Mouse (Mus musculus) kidney, embryonic 16.5 days (tissue): ENCODE data around the gene Unc93a2. TPM values are rescaled to one million over a fixed set of nuclear protein-coding genes. Genes with fewer than 3 reads are reported as not detected.
A peak's percentile ranks its signal among the peaks of the same experiment; 100 is the strongest.
"Not testable (repeated sequence)": the region's sequence is repeated elsewhere in the genome, so short reads cannot be mapped to it uniquely, and the experiment has no call there.

Source experiments
- ATAC-seq: fragments of 200-750 bp; cut with Nextera tagmentation; 2 replicates; pipeline ENCODE4 v1.8.0; 2017; ENCODE audit warnings: moderate TSS enrichment; ENCODE audit not compliant: low FRiP score, low TSS enrichment
- H3K27ac ChIP-seq: fragments of 300-500 bp; sonication (generic); 2 replicates; pipeline ENCODE4 v1.5.1; 2014; ENCODE audit warnings: low read length
- H3K27me3 ChIP-seq: fragments of 300-500 bp; sonication (generic); 2 replicates; pipeline ENCODE4 v1.6.1; 2014; ENCODE audit warnings: low read length, control low read depth, mixed read lengths; ENCODE audit not compliant: insufficient read depth
- H3K36me3 ChIP-seq: fragments of 300-500 bp; sonication (generic); 2 replicates; pipeline ENCODE4 v1.6.1; 2014; ENCODE audit warnings: low read length, control low read depth, mixed read lengths; ENCODE audit not compliant: insufficient read depth
- H3K4me1 ChIP-seq: fragments of 300-500 bp; sonication (generic); 2 replicates; pipeline ENCODE4 v1.6.1; 2014; ENCODE audit warnings: low read length, control low read depth, mixed read lengths; ENCODE audit not compliant: insufficient read depth
- H3K4me2 ChIP-seq: fragments of 300-500 bp; sonication (generic); replicated peaks from 2 replicates; pipeline ENCODE4 v1.6.1; 2014; ENCODE audit warnings: low read depth, low read length
- H3K4me3 ChIP-seq: fragments of 300-500 bp; sonication (generic); 2 replicates; pipeline ENCODE4 v1.5.1; 2014; ENCODE audit warnings: mild to moderate bottlenecking, low read length
- H3K9ac ChIP-seq: fragments of 300-500 bp; sonication (generic); replicated peaks from 2 replicates; pipeline ENCODE4 v1.6.1; 2014; ENCODE audit warnings: low read length
- H3K9me3 ChIP-seq: fragments of 300-500 bp; sonication (generic); 2 replicates; pipeline ENCODE4 v1.6.1; 2016; ENCODE audit warnings: low read length, control low read depth
- WGBS: fragments of 180-500 bp; shearing (Covaris S2); extraction: QIAGEN DNeasy Blood & Tissue Kit; methylation state at CpG from one replicate; pipeline ENCODE4 v1.1.7; 2014; 5-methylcytosine and 5-hydroxymethylcytosine counted together
- polyA plus RNA-seq: library from polyadenylated mRNA; unstranded; fragments of >200 nt; fragmentation: Nextera tagmentation; extraction: Ambion mirVana; gene quantifications from 2 replicates; pipeline ENCODE4 v1.2.1, GENCODE M21; 2015

The Unc93a2 gene
- polyA plus RNA-seq, 1 experiment from 2014 or later, result not detected

GRCm38 (mm10) chr17:7337381-7337780, 47.9 kb downstream of the Unc93a2 start:
- H3K4me3 ChIP-seq, H3K27ac ChIP-seq, H3K4me1 ChIP-seq, H3K36me3 ChIP-seq, H3K9ac ChIP-seq, H3K27me3 ChIP-seq, H3K9me3 ChIP-seq, H3K4me2 ChIP-seq: not testable (repeated sequence)
- 71% methylated on average over 7 of the region's 9 CpGs for WGBS
- peak; percentile 63 for ATAC-seq

DNA sequence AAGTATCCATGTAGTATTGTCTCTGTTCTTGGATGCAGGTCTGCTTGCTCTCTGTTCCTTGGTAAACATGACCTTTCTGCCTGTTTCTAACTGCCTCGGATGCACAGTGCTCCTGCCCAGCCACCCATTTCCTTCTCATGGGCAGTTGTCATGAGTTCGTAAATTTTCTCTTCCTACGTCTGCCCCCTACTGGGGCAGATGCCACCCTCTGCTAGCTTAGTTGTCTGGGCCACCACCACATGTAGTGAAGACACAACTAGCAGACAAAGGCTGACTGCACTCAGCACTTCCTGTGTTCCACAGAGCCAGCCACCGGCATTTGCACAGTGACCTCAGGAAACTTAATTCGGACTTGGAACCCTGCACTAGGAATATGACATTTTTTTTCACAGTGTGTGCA, 52.5 kb downstream of the Unc93a2 start:
- not testable (repeated sequence) for H3K27me3 ChIP-seq, H3K36me3 ChIP-seq, H3K27ac ChIP-seq, H3K4me2 ChIP-seq, H3K4me3 ChIP-seq, H3K9ac ChIP-seq, H3K4me1 ChIP-seq, H3K9me3 ChIP-seq, ATAC-seq
- 50% methylated on average over 3 of the region's 5 CpGs for WGBS

GRCm38 (mm10) chr17:7326415-7326814, 58.8 kb downstream of the Unc93a2 start:
- H3K27me3 ChIP-seq, H3K4me1 ChIP-seq, H3K9ac ChIP-seq, H3K36me3 ChIP-seq, H3K4me2 ChIP-seq, H3K4me3 ChIP-seq, ATAC-seq, H3K27ac ChIP-seq, H3K9me3 ChIP-seq: not testable (repeated sequence)
- 81% methylated on average over 4 of the region's 8 CpGs for WGBS

DNA sequence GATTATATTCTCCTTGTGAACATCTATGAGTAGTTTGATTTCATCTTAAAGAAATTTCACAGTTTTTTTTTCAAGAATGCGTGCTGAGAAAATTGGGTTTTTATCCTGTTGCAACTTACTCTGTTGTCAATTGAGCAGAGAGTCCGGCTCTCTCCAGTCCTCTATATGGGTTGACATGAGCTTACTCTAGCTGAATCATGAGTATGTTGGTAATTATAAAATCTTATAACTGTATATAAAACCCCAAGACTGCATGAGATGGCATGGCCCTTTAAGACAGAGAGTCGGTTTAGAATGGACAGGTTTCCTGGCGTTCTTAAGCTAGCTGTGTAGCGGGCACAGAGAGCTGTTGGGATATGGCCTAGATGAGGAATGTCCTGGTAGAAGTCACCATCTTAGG, 60.9 kb downstream of the Unc93a2 start, which contains the start of gene Tcp10a:
Tcp10a (plus strand) TSS at position 301 of the 400 bp plus-strand sequence.
- ATAC-seq, H3K4me1 ChIP-seq, H3K4me2 ChIP-seq, H3K27ac ChIP-seq, H3K4me3 ChIP-seq, H3K9ac ChIP-seq, H3K9me3 ChIP-seq, H3K36me3 ChIP-seq, H3K27me3 ChIP-seq: not testable (repeated sequence)
- WGBS, result 90% methylated on average over 3 of the region's 5 CpGs

DNA sequence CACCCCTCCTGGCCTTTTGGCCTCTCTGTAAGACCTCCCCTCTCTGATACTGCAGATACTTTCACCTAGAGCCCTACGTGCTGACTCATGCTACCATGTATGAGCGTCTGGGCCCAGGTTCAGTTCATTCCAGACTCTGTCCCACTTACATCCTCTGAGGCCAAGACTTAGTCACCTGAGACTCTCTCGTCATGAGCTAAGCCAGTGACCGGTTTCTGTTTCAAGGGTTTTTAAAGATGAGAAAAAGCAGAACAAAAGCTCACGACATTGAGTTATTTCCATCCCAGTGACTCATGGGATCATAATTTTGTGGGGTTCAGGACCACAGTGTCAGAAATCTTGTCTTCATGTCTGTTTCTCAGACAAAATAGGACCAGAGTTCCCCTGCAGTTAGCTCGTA, 65.5 kb downstream of the Unc93a2 start:
- H3K9me3 ChIP-seq, result not testable (repeated sequence)
- 78% methylated on average over 6 of the region's 6 CpGs for WGBS

DNA sequence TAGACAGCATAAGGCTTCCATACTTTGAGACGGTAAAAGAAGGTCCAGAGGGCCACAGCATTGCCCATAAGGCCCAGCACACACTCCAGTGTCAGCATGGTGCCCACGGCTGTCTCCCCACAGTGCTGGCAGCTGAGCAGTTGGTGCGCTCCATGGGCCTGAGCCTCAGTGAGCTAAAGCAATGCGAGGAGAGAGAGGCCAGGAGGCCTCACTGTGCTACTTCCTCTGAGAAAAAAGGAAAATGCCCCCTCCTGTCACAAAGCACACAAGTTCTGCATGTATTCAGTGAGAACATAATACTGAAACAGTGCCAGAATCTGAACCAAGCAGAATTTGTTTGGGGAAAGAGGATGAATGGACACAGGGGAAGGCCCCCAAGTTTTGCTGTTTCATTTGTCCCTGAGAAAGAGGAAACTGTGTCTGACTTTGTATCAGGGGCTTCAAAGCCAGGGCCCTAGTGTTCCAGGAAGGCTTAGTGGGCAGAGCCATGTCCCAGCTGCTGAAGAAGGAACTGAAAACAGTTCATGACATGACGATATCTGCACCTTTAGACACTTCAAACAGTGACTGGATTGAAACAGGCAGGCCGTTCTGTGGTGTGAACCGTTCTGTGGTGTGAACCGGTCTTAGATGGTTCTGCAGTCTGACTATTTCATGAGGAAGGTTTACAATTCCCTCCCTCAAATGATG, 69.4 kb downstream of the Unc93a2 start:
- H3K4me3 ChIP-seq, H3K9me3 ChIP-seq, H3K4me2 ChIP-seq, H3K27me3 ChIP-seq, H3K27ac ChIP-seq, H3K9ac ChIP-seq, ATAC-seq, H3K36me3 ChIP-seq, H3K4me1 ChIP-seq: not testable (repeated sequence)
- 79% methylated on average over 6 of the region's 8 CpGs for WGBS

More for the DNA sequence above, 65.5 kb downstream of the Unc93a2 start:
- not testable (repeated sequence) for H3K4me2 ChIP-seq, H3K27ac ChIP-seq, H3K36me3 ChIP-seq, ATAC-seq, H3K4me3 ChIP-seq, H3K9ac ChIP-seq, H3K27me3 ChIP-seq, H3K4me1 ChIP-seq

Other genes with a start within 250 kb of the Unc93a2 start
- gene Rps6ka2, start 215.3 kb downstream of the Unc93a2 start, polyA plus RNA-seq, result 18.7 and 22.5 TPM in 2 replicates
- not detected in 2 replicates for gene Tcp10a, start 60.8 kb downstream of the Unc93a2 start, polyA plus RNA-seq
- not detected in 2 replicates for gene Ttll2, start 32.8 kb downstream of the Unc93a2 start, polyA plus RNA-seq
- not detected in 2 replicates for gene Gm49630, start 13.5 kb downstream of the Unc93a2 start, polyA plus RNA-seq